Mouse (Mus musculus): ENCODE measurements at regions not wholly inside any gene's neighbourhood (a gene's known extent, or its start where the extent isn't known, plus 50 kb on each side); places are given as distances from the start of the nearest gene placed in this dataset.
A peak's percentile ranks its signal among the peaks of the same experiment; 100 is the strongest.

DNA sequence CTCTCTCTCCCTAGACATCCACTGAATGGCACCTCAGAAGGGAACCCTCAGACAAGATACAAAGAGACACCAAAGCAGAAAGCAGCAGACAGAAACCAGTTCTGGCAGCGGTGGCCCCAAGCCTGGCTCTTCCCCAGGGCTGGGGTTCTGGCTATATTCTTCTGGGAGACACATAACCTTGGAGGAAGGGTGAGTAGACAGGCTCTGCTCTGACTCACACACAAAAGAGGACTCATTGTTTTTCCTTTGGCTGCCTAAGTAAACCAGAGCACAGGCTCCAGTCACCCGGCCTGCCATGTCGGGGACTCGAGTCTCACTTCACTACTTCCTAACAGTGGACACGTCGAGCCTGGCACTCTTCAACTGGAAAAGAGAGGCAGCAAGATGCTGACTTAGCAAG is 55.8 kb upstream of the Arntl start:
- 27% methylated on average over 6 of the region's 6 CpGs for WGBS
- no peaks in the 10 kb centered on the region for H3K27me3 ChIP-seq (replicated peaks; ENCODE audit: control insufficient read depth, insufficient read depth, low read length)
- ATAC-seq (replicated peaks; ENCODE audit: low FRiP score, low TSS enrichment, low read depth): no peak
- H3K36me3 ChIP-seq (ENCODE audit: control insufficient read depth, insufficient read depth, low read length): no peaks in the 10 kb centered on the region
- H3K9ac ChIP-seq (ENCODE audit: low read length): no peak overlapping the region
- H3K4me3 ChIP-seq (ENCODE audit: low read depth, low read length): no peak overlapping the region
- no peaks in the 10 kb centered on the region for H3K9me3 ChIP-seq (ENCODE audit: control insufficient read depth, low read length)
- H3K27ac ChIP-seq (ENCODE audit: low read depth): peak overlapping the region; percentile 41; the same call in 1 of the 2 replicates
- peaks cover 3% of the 10 kb centered on the region; the same call in 1 of the 2 replicates for H3K4me1 ChIP-seq (replicated peaks; ENCODE audit: control insufficient read depth, insufficient read depth, low read length)
- H3K4me2 ChIP-seq (ENCODE audit: low read length): no peak overlapping the region
- DNase-seq (ENCODE audit: low spot score): no peak

DNA sequence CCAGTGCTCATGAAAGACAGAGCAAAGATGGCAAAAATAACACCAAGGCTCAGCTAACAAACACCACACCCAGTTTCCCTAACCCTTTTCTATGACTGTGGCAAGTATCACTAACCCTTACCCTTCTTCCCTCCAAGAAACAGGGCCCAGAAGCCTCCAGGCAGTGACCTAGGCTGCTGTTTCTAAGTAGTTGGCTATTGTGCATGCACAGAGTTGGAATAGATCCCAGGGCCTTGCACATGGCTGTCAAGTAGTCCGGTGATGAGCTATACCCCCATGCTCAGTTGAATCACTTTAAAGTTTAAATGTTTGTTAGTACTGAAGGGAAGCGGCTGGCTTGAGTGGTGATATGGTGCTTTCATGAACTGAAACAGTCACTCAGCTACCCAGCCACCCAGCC is 53.9 kb upstream of the Arntl start:
- no peak overlapping the region for H3K27ac ChIP-seq (ENCODE audit: low read depth)
- H3K27me3 ChIP-seq (replicated peaks; ENCODE audit: control insufficient read depth, insufficient read depth, low read length): no peaks in the 10 kb centered on the region
- ATAC-seq (replicated peaks; ENCODE audit: low FRiP score, low TSS enrichment, low read depth) (no peak), DNase-seq (ENCODE audit: low spot score) (no peak)
- peaks cover 3% of the 10 kb centered on the region; the same call in 1 of the 2 replicates for H3K4me1 ChIP-seq (replicated peaks; ENCODE audit: control insufficient read depth, insufficient read depth, low read length)
- no peak overlapping the region for H3K4me3 ChIP-seq (ENCODE audit: low read depth, low read length)
- H3K9me3 ChIP-seq (ENCODE audit: control insufficient read depth, low read length): no peaks in the 10 kb centered on the region
- H3K4me2 ChIP-seq (ENCODE audit: low read length): no peak overlapping the region
- H3K9ac ChIP-seq (ENCODE audit: low read length): no peak overlapping the region
- WGBS: 73% methylated on average over 2 of the region's 2 CpGs
- no peaks in the 10 kb centered on the region for H3K36me3 ChIP-seq (ENCODE audit: control insufficient read depth, insufficient read depth, low read length)

DNA sequence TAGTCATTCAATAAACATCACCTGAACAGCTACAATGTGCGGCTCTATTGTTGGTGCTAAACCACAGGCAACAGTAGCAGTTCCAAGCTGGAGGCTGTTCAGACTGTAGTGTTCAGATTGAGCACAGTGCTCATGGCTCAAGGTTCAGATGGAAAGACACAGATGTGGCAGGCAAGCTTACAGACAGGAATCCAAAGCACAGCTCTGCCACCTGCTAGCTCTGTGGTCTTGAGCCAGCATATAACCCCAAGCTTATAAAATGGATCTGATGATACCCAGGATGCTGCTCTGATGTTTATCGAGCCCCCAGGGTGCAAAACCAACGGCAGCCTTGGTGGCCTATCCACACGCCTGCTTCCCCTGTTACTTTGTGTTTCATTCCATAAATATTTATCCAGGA is 53.2 kb upstream of the Arntl start:
- Histone ChIP-seq H3K27ac (ENCODE audit: low read depth) (no peak overlapping the region), H3K9me3 (ENCODE audit: control insufficient read depth, low read length) (no peaks in the 10 kb centered on the region), H3K9ac (ENCODE audit: low read length) (no peak overlapping the region), H3K4me3 (ENCODE audit: low read depth, low read length) (no peak overlapping the region), H3K36me3 (ENCODE audit: control insufficient read depth, insufficient read depth, low read length) (no peaks in the 10 kb centered on the region), H3K4me2 (ENCODE audit: low read length) (no peak overlapping the region), H3K27me3 (replicated peaks; ENCODE audit: control insufficient read depth, insufficient read depth, low read length) (no peaks in the 10 kb centered on the region), H3K4me1 (replicated peaks; ENCODE audit: control insufficient read depth, insufficient read depth, low read length) (peaks cover 3% of the 10 kb centered on the region; the same call in 1 of the 2 replicates)
- 64% methylated on average over 4 of the region's 4 CpGs for WGBS
- ATAC-seq (replicated peaks; ENCODE audit: low FRiP score, low TSS enrichment, low read depth): no peak
- no peak for DNase-seq (ENCODE audit: low spot score)

DNA sequence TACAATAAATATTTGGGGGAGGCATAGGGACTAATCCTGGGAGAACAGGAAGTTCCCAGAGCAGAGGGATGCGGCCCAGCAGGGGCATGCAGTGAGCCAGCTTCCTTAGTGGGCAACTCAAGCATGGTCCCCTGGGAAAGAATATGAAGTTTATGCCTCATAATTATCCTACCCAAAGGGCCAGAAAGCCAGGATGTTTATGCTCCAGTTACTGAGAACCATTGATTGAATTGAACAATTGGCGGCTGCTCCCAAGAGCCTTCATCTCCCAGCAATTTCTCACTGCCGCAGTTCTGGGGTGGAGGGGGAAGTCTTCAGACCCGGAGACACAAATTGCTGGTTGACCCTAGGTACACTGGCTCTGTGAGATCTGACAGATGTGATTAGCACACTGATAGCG is 50.9 kb upstream of the Arntl start:
- no peaks in the 10 kb centered on the region for H3K36me3 ChIP-seq (ENCODE audit: control insufficient read depth, insufficient read depth, low read length)
- 72% methylated on average over 5 of the region's 5 CpGs for WGBS
- H3K4me3 ChIP-seq (ENCODE audit: low read depth, low read length): no peak overlapping the region
- H3K9ac ChIP-seq (ENCODE audit: low read length): no peak overlapping the region
- H3K4me1 ChIP-seq (replicated peaks; ENCODE audit: control insufficient read depth, insufficient read depth, low read length): no peaks in the 10 kb centered on the region; the same call in 1 of the 2 replicates
- DNase-seq (ENCODE audit: low spot score) (no peak), ATAC-seq (replicated peaks; ENCODE audit: low FRiP score, low TSS enrichment, low read depth) (no peak)
- H3K27me3 ChIP-seq (replicated peaks; ENCODE audit: control insufficient read depth, insufficient read depth, low read length): no peaks in the 10 kb centered on the region
- no peaks in the 10 kb centered on the region for H3K9me3 ChIP-seq (ENCODE audit: control insufficient read depth, low read length)
- no peak overlapping the region for H3K27ac ChIP-seq (ENCODE audit: low read depth)
- H3K4me2 ChIP-seq (ENCODE audit: low read length): no peak overlapping the region

DNA sequence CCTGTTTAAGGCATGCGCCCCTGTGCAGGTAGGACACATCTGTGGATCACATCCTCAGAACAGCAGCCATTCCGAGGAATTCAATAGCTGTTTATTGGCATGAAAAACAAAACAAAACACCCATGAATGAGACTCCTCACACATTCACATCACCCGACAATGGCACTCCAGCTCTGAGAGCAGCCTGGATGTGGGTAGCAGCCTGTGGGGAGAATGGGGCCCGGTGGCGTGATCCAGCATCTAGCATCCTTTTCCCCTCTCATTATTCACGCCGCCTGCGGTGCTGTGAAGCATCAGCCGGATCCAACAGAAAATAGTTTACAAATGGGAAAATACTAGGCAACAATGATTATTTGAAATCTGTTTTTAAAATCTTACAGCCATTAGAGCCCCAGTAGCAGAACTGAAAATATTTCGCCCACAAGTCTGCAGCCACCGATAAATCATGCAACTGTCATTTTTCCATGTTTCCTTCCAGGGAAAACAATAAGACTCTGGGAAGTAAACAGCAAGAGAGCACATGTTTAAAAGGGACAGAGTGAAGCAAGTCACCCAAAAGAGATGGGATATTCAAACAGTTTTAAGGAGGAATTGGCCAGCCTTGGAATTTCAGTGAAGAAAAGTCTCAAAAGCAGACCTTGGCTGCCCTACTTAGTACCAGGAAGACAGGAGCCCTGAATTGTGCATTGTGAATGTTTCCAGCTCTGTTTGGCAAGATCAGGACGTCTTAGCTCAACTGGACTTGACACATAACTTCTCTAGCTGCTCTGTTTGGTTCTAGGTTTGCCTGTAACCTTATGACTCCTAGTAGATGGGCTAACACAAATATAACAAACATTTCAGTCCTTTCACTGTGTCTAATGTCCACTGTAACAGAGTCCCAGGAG is 50.2 kb upstream of the Arntl start:
- H3K9ac ChIP-seq (ENCODE audit: low read length): no peak overlapping the region
- 69% methylated on average over 12 of the region's 12 CpGs for WGBS
- H3K36me3 ChIP-seq (ENCODE audit: control insufficient read depth, insufficient read depth, low read length): no peaks in the 10 kb centered on the region
- H3K4me1 ChIP-seq (replicated peaks; ENCODE audit: control insufficient read depth, insufficient read depth, low read length): no peaks in the 10 kb centered on the region; the same call in 1 of the 2 replicates
- no peaks in the 10 kb centered on the region for H3K9me3 ChIP-seq (ENCODE audit: control insufficient read depth, low read length)
- H3K4me2 ChIP-seq (ENCODE audit: low read length): no peak overlapping the region
- DNase-seq (ENCODE audit: low spot score) (no peak), ATAC-seq (replicated peaks; ENCODE audit: low FRiP score, low TSS enrichment, low read depth) (no peak)
- no peak overlapping the region for H3K27ac ChIP-seq (ENCODE audit: low read depth)
- H3K4me3 ChIP-seq (ENCODE audit: low read depth, low read length): no peak overlapping the region
- H3K27me3 ChIP-seq (replicated peaks; ENCODE audit: control insufficient read depth, insufficient read depth, low read length): no peaks in the 10 kb centered on the region
